Mouse (Mus musculus) thymus, postnatal 4 days (tissue): ENCODE measurements around the gene Rpl18.

Experiments used
- DNase-seq: peaks from one replicate; pipeline ENCODE4 v3.0.0; 2021

Rpl18 gene

DNA sequence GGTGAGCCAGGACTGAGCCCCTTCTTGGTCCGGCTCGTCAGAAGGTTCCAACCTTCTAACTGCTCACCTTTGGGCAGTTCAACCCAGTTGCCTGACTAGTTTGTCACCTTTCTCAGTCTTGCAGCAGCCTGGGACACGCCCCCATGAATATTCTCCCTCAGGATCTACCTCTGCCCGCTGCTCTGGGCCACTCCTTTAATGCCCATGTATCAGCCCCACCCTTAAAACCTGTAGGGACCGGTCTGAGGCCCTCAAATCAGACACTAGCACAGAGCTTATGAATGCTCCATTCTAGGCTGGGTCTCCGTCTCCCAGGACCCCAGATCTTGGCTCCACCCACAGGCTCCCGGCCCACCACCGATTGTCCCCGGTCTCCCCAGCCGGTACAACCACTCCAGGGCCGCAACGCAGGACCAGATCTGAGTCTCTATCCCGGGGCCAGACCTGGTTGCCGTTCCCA lies 597 bp upstream of the Rpl18 start:
- DNase-seq = no peak

DNA sequence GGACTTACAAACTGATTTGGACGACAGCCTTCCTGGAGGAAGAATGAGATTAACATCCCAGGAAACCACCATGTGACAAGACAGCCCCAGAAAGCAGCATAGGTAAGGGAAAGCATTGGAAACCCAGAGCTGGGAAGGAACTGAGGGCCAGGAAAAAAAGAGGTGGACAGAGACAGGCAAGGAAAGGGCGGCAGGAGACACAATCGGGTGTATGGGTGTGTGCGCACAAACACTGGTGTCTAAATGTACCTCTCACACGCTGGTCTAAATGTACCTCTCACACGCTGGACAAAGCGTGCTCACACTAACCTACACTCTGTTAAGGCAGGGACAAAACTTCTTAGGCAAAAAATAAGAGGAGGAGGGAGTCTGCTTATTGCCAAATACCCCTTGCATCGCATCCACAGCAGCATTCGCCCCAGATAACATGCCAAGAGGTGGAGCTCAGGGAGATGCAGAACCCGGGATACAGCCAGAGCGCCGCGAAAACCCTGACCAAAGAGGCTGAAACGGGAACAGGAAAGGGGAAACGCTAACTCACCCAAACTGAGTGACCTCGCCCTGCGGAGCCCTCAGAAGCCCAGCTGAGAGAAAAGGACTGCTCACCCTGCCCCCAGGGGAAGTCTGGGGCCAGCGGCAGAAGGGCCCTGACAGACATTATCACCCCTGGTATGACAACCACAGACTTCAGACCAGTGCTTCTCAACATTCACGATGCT lies 643 bp downstream of the Rpl18 start:
- peak; percentile 28 for DNase-seq

DNA sequence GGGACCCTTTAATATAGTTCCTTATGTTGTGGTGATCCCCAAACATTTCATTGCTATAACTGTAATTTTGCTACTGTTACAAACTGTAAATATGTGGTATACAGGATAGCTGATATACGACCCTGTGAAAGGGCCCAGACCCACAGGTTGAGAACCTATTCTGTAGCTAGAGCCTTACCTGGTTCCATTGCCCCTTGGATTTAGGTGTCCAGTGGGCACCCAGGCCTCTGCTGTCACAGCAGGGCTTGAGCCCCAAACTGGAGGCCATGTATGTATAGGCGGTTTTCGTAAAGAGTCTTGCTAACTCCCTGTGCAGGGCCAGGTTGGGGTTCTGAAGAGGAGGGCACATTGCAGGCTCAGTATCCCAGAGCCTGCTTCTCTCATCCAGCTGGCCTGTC lies 1.2 kb downstream of the Rpl18 start:
- DNase-seq = peak; percentile 13

DNA sequence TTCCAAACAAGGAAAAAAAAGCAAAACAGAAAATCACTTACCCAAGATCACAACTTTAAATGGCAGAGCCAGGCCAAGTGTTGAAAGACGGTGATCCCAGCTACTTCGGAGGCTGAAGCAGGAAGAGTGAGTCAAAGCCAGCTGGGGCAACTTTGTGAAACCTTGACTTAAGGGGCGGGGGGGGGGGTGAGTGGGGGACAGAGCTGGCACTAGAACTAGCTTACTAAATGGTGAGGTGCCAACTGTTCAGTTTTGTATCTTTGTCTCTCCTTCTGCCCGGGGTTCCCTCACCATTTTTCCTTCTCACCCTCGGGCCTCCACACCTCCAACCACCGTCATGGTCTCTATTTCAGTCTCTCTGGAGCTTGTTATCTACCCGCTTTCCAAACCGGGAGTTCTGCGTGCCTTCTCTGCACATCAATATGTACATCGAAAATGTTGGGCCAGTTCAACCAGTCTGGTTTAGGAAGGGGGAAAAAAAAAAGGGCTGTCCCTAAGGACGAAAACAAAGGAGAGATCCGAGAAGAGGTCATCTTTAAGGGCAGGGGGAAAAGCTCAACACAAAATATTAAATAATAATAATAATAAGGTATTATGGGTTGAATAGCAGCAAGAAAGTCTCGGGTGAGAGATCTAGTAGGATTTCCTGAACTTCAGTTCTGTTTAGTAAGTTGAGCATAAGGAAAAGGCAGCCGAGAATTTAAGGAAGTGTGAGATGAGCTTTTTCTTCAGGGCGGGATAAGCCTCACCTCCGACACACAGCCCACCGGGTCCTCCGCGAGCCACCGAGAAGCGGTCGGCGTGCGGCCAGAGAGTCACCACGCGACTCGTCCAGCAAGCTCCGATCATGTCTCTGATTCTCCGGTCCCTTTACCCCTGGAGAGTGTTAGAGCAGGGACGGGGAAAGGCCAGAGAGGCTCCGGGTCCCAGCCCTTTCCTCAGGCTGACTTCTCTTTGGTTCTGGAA lies 2.0 kb downstream of the Rpl18 start:
- DNase-seq = peak; percentile 14

DNA sequence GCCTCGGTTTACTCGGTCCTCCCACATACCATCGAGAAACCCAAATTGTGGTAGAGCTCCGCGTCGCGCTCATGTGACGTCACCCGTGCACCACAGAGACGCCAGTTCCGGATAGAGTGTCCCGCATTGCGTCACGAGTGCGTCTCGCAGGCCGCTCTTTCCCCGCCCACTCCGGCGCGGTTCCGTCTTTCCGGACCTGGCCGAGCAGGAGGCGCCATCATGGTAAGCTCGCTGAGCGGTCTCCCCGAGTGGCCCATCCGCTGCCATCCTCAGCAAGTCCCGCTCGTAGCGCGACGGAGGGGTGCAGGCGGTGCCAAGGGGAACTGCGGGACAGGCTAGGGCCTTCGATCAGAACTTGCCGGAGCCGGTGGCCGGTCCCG lies 2.7 kb downstream of the Rpl18 start, which contains the start of gene Sphk2:
Gene Sphk2 (minus strand): TSS at position 85 of the 380 bp plus-strand sequence.
- peak; percentile 99 for DNase-seq

DNA sequence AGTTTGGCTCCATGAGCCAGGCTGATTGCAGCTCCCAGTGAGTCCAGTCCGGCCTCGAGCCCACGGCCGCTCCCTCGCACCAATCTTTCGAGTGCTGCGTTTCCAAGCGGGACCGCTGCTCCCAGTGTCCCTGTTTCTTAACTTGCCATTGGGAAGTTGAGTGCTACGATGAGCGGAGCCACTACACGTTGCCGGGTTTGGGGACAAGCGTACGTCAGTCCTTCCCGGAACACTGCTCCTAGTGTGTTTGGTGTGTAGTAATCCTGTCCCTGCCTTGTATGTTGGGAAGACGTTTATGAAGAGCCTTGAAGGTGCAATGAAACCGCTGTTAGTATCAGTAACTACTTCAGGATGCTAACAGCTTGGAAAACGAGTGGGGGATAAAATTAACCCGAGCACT lies 3.1 kb downstream of the Rpl18 start:
- DNase-seq = no peak

DNA sequence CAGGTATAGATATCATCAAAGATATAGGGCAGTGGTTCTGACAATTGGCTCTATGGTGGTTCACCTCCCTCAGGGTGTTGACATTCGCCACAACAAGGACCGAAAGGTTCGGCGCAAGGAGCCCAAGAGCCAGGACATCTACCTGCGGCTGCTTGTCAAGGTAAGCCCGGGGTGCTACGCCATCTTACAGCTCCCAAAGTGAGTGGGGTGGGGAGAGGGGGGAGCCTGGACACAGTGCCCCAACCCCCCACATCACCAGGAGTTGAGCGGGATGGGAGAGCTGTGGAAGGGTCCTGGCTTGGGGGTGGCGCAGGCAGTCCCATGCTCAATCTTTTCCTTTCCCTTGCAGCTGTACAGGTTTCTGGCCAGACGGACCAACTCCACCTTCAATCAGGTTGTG lies 3.9 kb downstream of the Rpl18 start:
- peak; percentile 18 for DNase-seq

DNA sequence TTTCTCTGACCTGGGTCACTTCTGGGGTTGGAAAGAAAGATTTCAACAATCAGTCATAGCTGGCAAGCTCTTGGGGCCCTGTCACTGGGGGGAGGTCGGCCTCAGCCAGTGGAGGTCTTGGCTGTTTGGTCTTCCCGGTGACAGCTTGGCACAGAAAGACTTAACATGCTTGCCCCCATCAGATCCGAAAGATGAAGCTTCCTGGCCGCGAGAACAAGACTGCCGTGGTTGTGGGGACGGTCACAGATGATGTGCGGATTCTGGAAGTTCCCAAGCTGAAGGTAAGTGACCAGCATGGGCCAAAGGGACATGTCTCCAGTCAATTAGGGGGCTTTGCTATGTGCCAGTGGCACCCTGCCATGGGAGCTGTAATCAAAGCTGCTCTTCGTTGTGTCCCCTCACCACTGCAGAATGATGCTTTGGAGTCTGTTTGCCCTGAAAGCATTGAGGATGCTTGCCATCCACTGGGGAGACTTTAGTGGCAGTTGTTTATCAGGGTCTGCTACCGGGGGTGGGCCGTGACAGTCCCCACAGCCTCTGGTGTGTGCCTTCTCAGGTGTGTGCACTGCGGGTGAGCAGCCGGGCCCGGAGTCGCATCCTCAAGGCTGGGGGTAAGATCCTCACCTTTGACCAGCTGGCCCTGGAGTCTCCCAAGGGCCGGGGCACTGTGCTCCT lies 4.6 kb downstream of the Rpl18 start:
- DNase-seq = peak; percentile 7

DNA sequence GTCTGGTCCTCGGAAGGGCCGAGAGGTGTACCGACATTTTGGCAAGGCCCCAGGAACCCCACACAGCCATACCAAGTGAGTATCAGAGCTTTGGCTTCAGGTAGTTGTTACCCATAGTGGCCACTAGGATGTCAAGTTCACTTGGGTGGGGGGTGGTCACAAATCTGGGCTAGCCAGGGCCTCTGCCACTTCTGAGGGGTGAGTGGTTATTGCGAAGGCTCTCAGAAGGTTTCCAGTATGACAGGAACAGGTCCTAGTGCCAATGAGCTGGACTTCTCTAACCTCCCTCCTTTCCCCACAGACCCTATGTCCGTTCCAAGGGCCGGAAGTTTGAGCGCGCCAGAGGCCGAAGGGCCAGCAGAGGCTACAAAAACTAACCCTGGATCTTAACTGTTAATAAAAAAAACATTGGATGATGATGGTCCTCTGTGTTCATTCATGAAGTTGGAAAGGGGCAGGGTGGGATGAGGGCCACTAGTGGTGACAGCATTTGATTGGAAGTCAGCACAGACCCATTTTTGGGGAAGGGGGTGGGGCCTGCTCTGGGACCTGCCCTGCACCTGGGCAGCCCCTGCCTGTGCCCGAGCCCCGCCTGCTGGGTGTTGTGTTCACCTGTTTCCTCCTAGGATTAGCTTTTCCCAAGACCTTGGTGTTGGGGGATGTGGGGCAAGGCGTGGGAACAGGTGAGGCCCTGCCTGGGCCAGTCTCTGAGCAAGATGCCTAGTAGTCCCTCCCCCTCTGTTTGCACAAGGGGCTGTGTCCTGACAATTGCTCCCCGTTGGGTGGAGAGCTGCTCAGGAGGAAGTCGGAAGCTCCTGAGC lies 5.4 kb downstream of the Rpl18 start, which contains the start of gene Fam83e:
Gene Fam83e (plus strand): TSS at position 800 of the 821 bp plus-strand sequence.
- DNase-seq = peak; percentile 36

DNA sequence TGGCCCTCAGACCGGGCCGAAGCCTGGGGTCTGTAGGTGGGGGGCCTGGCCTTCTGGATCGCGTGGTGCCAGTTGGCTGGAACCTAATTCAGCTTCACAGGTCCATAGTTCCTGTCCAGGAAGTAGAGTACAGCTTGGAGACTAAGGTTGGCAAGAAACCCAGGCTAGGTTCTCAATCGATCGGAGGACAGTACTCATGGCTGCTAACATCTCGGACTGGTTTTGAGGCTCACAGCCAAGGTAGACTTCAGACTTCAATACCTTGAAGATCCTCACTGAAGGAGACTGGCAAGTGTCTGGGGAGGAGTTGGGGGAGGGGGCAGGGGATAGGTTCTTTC lies 5.9 kb downstream of the Rpl18 start:
- DNase-seq = no peak

DNA sequence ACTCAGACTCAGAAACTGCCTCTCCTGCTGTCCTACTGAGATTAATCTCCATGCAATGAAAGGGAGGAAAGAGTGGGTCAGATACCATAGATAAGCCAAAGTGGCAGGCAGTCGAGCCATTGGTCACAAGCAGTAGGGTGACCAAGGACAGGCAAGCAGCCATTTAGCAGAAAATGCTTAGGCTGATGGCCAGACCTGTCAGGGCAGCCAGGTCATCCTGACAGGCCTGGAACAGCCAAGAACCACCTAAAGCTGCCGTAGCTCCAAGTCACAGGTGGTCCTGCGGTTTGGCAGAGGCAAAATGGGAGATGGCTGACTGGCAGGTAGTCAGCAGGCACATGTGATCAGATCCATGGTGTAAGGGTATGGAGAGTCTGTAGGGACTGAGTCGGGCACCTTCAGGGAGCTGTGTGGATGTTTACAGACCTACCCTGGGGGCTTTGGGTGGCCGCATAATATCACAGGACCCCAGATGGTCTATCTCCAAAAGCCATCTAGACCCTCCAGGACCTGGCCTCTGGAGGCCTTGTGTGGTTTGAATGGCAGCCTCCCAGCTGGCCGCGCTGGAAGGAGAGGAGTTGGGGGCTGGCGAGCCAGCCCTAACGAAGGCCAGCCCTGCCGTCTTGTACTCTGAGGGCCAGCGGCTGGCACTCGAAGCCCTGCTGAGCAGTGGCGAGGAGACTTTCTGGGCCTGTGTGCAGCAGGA lies 6.5 kb downstream of the Rpl18 start:
- DNase-seq = peak; percentile 12

DNA sequence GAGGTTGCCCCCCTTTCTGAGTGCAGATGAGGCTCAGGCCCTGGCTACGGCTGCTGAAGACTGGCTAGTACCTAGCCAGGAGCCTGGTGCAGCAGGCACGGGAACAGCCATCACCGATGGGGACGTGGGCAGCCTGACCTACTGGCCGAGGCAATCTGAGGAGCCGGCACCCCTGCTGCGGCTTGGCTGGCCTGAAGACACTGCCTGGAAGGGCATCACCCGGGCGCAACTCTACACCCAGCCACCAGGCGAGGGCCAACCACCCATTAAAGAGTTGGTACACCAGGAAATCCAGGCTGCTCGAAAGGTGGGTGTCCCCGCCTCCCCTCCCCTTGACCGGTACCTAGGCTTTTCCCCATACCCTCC lies 7.1 kb downstream of the Rpl18 start:
- DNase-seq = peak; percentile 28

DNA sequence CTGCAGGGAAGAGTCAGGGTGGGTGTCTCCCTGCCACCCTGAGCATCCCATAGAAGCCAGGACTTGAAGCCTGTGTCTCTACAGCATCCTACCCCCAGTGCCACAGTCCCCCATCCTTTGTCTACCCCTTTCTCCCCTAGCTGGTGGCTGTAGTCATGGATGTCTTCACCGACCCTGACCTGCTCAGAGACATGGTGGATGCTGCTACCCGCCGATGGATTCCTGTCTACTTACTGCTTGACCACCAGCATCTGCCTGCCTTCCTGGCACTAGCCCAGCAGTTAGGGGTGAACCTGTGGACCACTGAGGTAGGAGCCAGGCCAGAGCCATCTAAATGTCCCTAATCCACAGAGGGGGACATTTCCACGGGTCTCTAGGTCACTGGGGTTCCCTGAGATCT lies 8.0 kb downstream of the Rpl18 start:
- DNase-seq = no peak

DNA sequence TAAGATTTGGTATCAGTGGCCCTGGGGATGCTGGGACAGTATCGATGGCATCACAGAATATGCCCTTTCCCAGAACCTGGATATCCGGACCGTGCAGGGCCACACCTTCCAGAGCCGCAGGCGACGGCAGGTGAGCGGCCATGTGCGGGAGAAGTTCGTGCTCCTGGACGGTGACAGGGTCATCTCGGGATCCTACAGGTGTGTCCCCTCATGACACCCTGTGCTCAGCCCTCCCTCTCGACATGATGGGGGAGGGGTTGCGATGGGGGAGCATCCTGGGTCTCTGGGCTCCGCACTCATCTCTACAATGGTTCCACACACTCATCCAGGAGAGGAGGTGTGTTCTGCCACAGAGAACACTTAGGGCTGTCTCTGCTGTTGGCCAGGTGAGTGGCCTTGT lies 8.5 kb downstream of the Rpl18 start:
- no peak for DNase-seq

DNA sequence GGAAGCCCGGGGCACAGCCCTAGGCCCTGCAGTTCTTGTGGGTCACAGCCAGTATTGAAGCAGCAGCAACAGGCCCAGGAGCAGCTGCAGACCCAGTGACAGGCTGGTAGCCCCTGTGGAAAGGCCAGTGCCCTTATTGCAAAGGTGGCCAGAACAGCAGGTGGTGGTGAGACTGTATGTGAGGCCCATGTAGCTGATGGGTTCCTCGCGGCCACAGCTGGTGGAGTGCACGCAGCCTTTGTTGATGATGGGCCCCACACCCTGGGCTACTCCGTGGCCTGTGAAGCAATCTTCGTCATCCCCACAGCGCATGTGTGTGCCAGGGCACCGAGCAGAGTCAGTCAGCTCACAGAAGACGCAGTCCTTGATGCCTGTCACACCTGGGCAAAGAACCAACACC lies 9.9 kb downstream of the Rpl18 start:
- no peak for DNase-seq

DNA sequence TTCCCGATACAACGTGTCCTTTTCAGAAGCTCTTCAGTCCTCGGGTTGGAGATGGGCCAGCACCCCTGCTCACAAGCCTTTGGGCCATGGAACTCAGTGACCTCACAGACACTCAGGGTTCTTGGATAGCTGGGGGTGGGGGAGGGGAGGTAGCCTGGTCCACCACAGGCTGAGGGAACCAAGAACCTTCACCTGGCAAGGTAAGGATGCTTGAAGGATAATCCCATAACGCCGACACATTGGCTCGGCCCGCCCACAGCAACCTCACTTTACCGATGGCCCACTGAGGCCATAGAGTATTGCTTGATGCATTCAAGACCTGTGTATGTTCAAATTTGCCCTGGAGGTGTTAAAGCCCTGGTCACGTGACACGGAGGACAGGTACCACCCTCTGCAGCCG lies 10.5 kb downstream of the Rpl18 start, which contains the start of gene Spaca4:
Gene Spaca4 (minus strand): TSS at position 101 of the 400 bp plus-strand sequence.
- DNase-seq = no peak

DNA sequence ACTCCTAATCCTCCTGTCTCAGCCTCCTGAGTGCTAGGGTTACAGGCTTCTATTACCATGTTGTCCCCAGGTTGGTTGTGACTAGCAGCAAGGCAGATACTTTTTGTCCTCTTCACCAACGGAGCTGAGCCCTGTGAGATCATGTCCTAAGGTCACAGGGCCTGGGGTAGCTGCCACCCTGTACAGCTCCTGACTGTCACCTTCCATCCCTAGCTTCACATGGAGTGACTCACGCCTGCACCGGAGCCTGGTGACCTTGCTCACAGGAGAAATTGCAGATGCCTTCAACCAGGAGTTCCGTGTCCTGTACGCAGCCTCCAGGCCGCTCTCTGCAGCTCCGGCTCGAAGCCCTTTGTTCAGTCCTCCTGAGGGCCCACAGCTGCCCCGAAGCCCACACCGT lies 11.2 kb downstream of the Rpl18 start:
- DNase-seq = no peak

DNA sequence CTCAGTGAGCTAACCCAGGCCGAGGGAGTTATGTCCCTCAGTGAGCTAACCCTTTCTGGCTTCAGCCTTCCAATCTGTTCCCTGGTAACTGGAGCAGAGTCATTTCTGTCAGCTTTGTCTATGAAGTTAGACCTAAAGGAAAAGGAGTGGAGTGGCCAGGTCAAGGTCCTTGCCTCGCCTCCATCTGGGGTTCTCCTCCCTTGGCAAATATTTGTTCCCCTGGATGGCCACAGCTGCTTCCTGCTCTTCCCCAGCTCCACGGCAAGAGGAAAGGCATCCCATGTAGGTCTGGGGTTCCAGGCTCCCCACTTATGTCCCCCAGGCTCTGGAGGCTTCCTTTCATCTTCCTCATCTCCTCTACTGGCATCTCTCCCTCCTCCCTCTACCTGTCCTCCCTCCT lies 12.4 kb downstream of the Rpl18 start:
- DNase-seq = no peak

DNA sequence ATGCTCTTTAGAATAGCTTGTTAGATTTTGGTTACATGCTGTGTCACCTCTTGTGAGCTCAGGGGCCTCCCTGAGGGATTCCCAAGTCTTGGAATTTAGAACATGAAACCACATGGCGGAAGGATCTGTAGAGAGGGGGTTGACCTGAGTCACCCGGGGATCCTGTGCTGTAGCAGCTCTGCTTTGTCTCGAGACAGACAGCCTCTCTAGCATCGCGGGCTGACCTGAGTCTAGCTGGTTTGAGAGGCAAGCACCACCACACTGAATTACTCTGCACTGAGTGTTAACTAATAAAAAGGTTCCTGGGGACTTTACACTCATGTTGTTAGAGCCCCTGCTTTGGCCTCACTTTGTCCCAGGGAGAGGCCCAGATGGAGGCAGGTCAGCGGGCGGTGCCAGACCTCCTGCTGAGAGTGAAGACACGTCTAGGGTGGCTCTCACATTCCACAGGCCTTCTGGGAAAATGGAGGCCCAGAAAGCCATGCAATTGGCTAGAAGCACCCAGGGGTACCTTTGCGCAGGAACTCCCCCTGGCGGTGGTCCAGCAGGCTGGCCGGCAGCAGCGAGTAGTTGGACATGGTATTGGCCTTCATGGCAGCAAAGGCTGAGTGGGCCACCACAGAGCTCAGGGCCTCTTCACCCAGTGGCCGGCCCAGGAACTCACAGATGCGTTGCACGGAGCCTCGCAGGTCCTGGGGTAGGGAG lies 15.6 kb downstream of the Rpl18 start:
- peak; percentile 84 for DNase-seq

DNA sequence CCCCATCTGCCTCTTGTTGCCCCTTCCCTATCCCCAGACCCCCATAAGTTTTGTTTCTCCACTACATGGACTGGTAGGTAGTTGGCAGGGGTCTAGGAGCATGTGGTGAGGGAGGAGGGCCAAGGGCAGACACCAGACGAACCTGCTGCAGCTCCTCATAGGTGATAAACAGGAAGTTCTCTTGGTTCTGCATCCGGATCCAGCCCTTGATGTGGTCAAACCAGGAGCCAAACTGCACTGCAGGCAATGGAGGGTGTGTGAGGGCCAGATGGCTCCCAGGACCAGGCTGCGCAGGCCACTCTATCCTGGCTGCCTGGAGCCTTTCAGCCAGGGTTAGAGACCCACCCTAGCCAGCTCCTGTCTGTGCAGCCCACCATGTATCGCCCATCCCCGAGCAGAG lies 18.2 kb downstream of the Rpl18 start:
- DNase-seq = peak; percentile 79

DNA sequence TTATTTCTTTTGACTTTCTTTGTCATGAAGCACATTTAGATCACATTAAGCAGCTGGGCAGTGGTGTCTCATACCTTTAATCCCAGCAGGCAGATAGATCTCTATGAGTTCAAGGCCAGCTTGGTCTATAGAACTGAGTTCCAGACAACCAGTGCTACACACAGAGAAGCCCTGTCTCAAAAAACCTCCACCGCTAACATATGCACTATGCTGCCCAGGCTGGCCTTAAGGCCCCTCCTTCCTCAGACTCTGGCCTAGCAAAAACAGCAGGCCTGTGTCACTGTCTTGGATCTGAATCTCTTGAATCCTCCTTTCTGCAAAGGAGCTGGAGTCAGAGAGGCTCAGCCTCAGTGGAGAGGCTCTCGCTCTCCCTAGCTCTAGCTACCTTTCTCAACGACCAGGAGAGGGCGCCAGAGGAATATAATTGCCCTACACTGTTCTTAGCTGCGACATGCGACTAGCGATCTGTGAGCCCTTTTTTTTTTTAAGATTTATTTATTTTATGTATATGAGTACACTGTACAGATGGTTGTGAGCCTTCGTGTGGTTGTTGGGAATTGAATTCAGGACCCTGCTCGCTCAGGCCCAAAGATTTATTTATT lies 24.0 kb downstream of the Rpl18 start:
- peak; percentile 91 for DNase-seq
